Comparison of ENCODE assay signal across 10 mouse cellular contexts in the genomic region with DNA sequence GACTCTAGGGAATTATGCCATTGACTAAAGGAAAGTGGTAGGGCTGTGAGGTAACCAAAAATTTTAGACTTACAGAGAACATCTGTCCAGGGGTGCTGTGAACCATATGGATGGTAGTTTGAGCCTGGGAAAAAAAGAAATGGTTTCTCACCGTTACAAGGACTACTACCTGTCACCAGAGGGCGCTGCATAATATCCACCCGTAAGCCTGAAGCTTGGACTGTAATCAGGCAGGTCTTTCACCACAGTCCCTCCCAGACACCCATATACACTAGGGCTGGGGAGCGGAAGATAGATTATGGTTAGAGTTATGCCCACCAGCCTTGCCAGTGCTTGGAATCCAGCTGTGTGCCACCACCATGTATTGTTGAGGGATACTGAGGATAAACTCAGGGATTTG. TPM values are rescaled to one million over a fixed set of nuclear protein-coding genes. Genes with fewer than 3 reads are reported as not detected.
A peak's percentile ranks its signal among the peaks of the same experiment; 100 is the strongest.
DNase-seq lines count a peak whose midpoint lies in the region; ATAC-seq and TF ChIP-seq lines count a peak whose summit lies in the region.
"Had no signal": no experiment of that assay in that cellular context is flagged by ENCODE, and none has a peak within 500 bp of the region (broad histone marks: within the 10 kb centered on the region; RNA-seq: fewer than 3 reads in every experiment).

No protein-coding gene starts in this region.

- peak; percentile 70 for DNase-seq in intestine, embryonic 14.5 days (ENCODE audit: low spot score)
- peak; percentile 23 for DNase-seq in adrenal gland, adult 2 months
- DNase-seq in layer of hippocampus, postnatal 10 days (ENCODE audit: low spot score in 2 of 2), result peak; percentile 53 to 65

- no peaks in the 10 kb centered on the region for H3K9me3 ChIP-seq in intestine, embryonic 14.5 days (ENCODE audit: control insufficient read depth, low read length)
- no peaks in the 10 kb centered on the region for H3K9me3 ChIP-seq in intestine, embryonic 16.5 days (ENCODE audit: control insufficient read depth, low read length)
- no peaks in the 10 kb centered on the region for H3K9me3 ChIP-seq in E14TG2a.4 (ENCODE audit: low read length)
- H3K9me3 ChIP-seq: limb, embryonic 15.5 days had no signal

- ATAC-seq in intestine, embryonic 14.5 days (replicated peaks; ENCODE audit: low FRiP score, low TSS enrichment, low read depth), result 0 out of 2 replicates have a peak, but pooled peaks have one; percentile 33
- ATAC-seq in intestine, embryonic 16.5 days, result no peak; the same call in 1 of the 2 replicates
- ATAC-seq in monocyte, adult 5-6 weeks (replicated peaks; ENCODE audit: insufficient number of reproducible peaks, low FRiP score, low TSS enrichment, poor library complexity, severe bottlenecking), result peak; percentile 60; the same call in 1 of the 2 replicates
- no peak for ATAC-seq in activated CD4-positive, CD25-positive, alpha-beta regulatory T cell, adult 4 months

- WGBS in intestine, embryonic 14.5 days, result 25% methylated on average over 4 of the region's 4 CpGs
- 22% methylated on average over 4 of the region's 4 CpGs for WGBS in intestine, embryonic 16.5 days

- H3K27ac ChIP-seq in intestine, embryonic 14.5 days (ENCODE audit: low read depth), result no peak overlapping the region
- no peak overlapping the region for H3K27ac ChIP-seq in intestine, embryonic 16.5 days (ENCODE audit: low read length)
- H3K27ac ChIP-seq in embryonic fibroblast, embryonic 13.5 days (ENCODE audit: insufficient read depth, low read length), result no peak overlapping the region
- H3K27ac ChIP-seq: limb, embryonic 15.5 days had no signal

- no peaks in the 10 kb centered on the region for H3K4me1 ChIP-seq in intestine, embryonic 14.5 days (replicated peaks; ENCODE audit: control insufficient read depth, insufficient read depth, low read length)
- peaks cover 4% of the 10 kb centered on the region; the same call in 1 of the 2 replicates for H3K4me1 ChIP-seq in intestine, embryonic 16.5 days (ENCODE audit: control insufficient read depth, insufficient read depth, low read length)
- H3K4me1 ChIP-seq in E14TG2a.4 (replicated peaks; ENCODE audit: low read depth, low read length), result peaks cover 40% of the 10 kb centered on the region
- H3K4me1 ChIP-seq in embryonic fibroblast, embryonic 13.5 days (ENCODE audit: control insufficient read depth, insufficient read depth, low read length), result no peaks in the 10 kb centered on the region

- no peak overlapping the region for H3K4me3 ChIP-seq in intestine, embryonic 14.5 days (ENCODE audit: low read depth, low read length)
- H3K4me3 ChIP-seq in intestine, embryonic 16.5 days (ENCODE audit: low read length), result no peak overlapping the region
- H3K4me3 ChIP-seq in E14TG2a.4 (replicated peaks; ENCODE audit: low read length), result no peak overlapping the region
- no peak overlapping the region for H3K4me3 ChIP-seq in embryonic fibroblast, embryonic 13.5 days (ENCODE audit: insufficient read depth, low read length)
- H3K4me3 ChIP-seq: erythroblast, embryonic 14.5 days; limb, embryonic 15.5 days had no signal

- no peak overlapping the region for H3K4me2 ChIP-seq in intestine, embryonic 14.5 days (ENCODE audit: low read length)
- H3K4me2 ChIP-seq in intestine, embryonic 16.5 days (ENCODE audit: low read depth, low read length), result no peak overlapping the region
- H3K4me2 ChIP-seq: limb, embryonic 15.5 days had no signal

- H3K36me3 ChIP-seq in intestine, embryonic 14.5 days (ENCODE audit: control insufficient read depth, insufficient read depth, low read length), result no peaks in the 10 kb centered on the region
- H3K36me3 ChIP-seq in intestine, embryonic 16.5 days (ENCODE audit: control insufficient read depth, insufficient read depth, low read length), result peaks cover 2% of the 10 kb centered on the region; the same call in 1 of the 2 replicates
- no peaks in the 10 kb centered on the region for H3K36me3 ChIP-seq in E14TG2a.4 (ENCODE audit: insufficient read depth, low read length)
- H3K36me3 ChIP-seq: limb, embryonic 15.5 days had no signal

- no peak for TF ChIP-seq POLR2A in embryonic fibroblast, embryonic 13.5 days (IDR thresholded peaks at IDR 0.05; ENCODE audit: low read depth, low read length)

- H3K27me3 ChIP-seq in intestine, embryonic 14.5 days (replicated peaks; ENCODE audit: control insufficient read depth, insufficient read depth, low read length), result no peaks in the 10 kb centered on the region
- H3K27me3 ChIP-seq in intestine, embryonic 16.5 days (replicated peaks; ENCODE audit: control insufficient read depth, insufficient read depth, low read length), result no peaks in the 10 kb centered on the region
- H3K27me3 ChIP-seq in E14TG2a.4 (ENCODE audit: insufficient read depth, low read length), result no peaks in the 10 kb centered on the region
- H3K27me3 ChIP-seq: limb, embryonic 15.5 days had no signal

- TF ChIP-seq CTCF in E14TG2a.4 (conservative IDR thresholded peaks at IDR 0.05; ENCODE audit: low read length), result peak; percentile 81
- 0 out of 2 replicates have a peak, but pooled peaks have one; percentile 5 for TF ChIP-seq CTCF in embryonic fibroblast, embryonic 13.5 days (IDR thresholded peaks at IDR 0.05; ENCODE audit: borderline replicate concordance, insufficient read depth, low read length)

- no peak overlapping the region for H3K9ac ChIP-seq in intestine, embryonic 14.5 days (ENCODE audit: low read length)
- no peak overlapping the region for H3K9ac ChIP-seq in intestine, embryonic 16.5 days (ENCODE audit: low read depth, low read length)
- H3K9ac ChIP-seq: limb, embryonic 15.5 days had no signal

RNA-seq across cellular contexts. Expression of a gene that starts 17.4 kb away (rescaled TPM):
- 47.7 and 52.9 TPM in 2 replicates for polyA plus RNA-seq in intestine, embryonic 14.5 days (2014; fragmentation: Nextera tagmentation; extraction: Ambion mirVana)
- 96.1 and 111 TPM in 2 replicates for polyA plus RNA-seq in intestine, embryonic 16.5 days (2015; fragmentation: Nextera tagmentation; extraction: Ambion mirVana)
- total RNA-seq in adrenal gland, adult 2 months (2021), result 10 to 100 TPM; 20.9 to 22.4 TPM
- 39.1 and 41.3 TPM in 2 replicates for polyA plus RNA-seq in adrenal gland, adult 2 months (2012; rRNA removed)
- 59.6 and 71.3 TPM in 2 replicates for polyA plus RNA-seq in embryonic fibroblast, embryonic 13.5 days (2011; ENCODE audit: insufficient read length, low read depth, missing spikeins)
- 1 to 10 TPM; 6.6 to 7.1 TPM for total RNA-seq in layer of hippocampus, postnatal 10 days (2021)
- total RNA-seq in monocyte, adult 5-6 weeks (2017), result 23.7 to 36.3 TPM (median 30.3 TPM) in 3 replicates
- 100 to 1,000 TPM; 309 to 317 TPM for polyA plus RNA-seq in activated CD4-positive, CD25-positive, alpha-beta regulatory T cell, adult 4 months (2017; shearing (Covaris generic))

RNA-seq across cellular contexts. Expression of a gene that starts 46.8 kb away (rescaled TPM):
- 1.2 TPM in 2 replicates for polyA plus RNA-seq in intestine, embryonic 14.5 days (2014; fragmentation: Nextera tagmentation; extraction: Ambion mirVana)
- 1.1 and 1.4 TPM in 2 replicates for polyA plus RNA-seq in intestine, embryonic 16.5 days (2015; fragmentation: Nextera tagmentation; extraction: Ambion mirVana)
- total RNA-seq in adrenal gland, adult 2 months (2021), result 1 to 10 TPM in 1 of 2 experiments, under 1 TPM in 1; 0.89 to 1.9 TPM
- 3.6 and 4.2 TPM in 2 replicates for polyA plus RNA-seq in adrenal gland, adult 2 months (2012; rRNA removed)
- polyA plus RNA-seq in embryonic fibroblast, embryonic 13.5 days (2011; ENCODE audit: insufficient read length, low read depth, missing spikeins), result not detected in 2 replicates
- 1 to 10 TPM; 1.5 to 2.3 TPM for total RNA-seq in layer of hippocampus, postnatal 10 days (2021)
- total RNA-seq in monocyte, adult 5-6 weeks (2017), result not detected in 3 replicates
- polyA plus RNA-seq in activated CD4-positive, CD25-positive, alpha-beta regulatory T cell, adult 4 months (2017; shearing (Covaris generic)), result not detected
- polyA plus RNA-seq: erythroblast, embryonic 14.5 days had no signal

Comparison
In these comparisons a context has a peak if more than half of its experiments do, and no peak if none do; other contexts are left out.
1. ATAC-seq: peak in intestine, embryonic 14.5 days (single experiment) and monocyte, adult 5-6 weeks (single experiment); none in intestine, embryonic 16.5 days (single experiment) and activated CD4-positive, CD25-positive, alpha-beta regulatory T cell, adult 4 months (single experiment).
2. Peak in every context shown above with its lines, with median percentiles within 50 percentile points of each other: DNase-seq.